Mouse (Mus musculus): Measurements from ENCODE around the gene Mzf1. TPM values are rescaled to one million over a fixed set of nuclear protein-coding genes. Genes with fewer than 3 reads are reported as not detected.

Mzf1 gene
- polyA plus RNA-seq (2014; fragmentation: Illumina TruSeq; extraction: RNeasy Lipid Tissue Mini Kit (QIAGEN cat#74804); ENCODE audit: insufficient read depth, low read depth, low replicate concordance) = 0.27 TPM

GRCm38 (mm10) chr7:13054287-13055010, at the start of gene Mzf1:
TSS of gene Mzf1 (minus strand) at chr7:13054764.

GRCm38 (mm10) chr7:13095073-13095472, 40.5 kb upstream of the Mzf1 start, which contains the start of gene Vmn1r85:
TSS of gene Vmn1r85 (minus strand) at chr7:13095173.

GRCm38 (mm10) chr7:13037901-13038555, 16.5 kb downstream of the Mzf1 start, which contains the start of gene Ube2m:
TSS of gene Ube2m (minus strand) at chr7:13038275.

GRCm38 (mm10) chr7:13034148-13034977, 20.2 kb downstream of the Mzf1 start, which contains the start of gene Chmp2a:
TSS of gene Chmp2a (minus strand) at chr7:13034807.

GRCm38 (mm10) chr7:13010005-13010908, 44.3 kb downstream of the Mzf1 start, which contains the start of gene Zbtb45:
TSS of gene Zbtb45 (minus strand) at chr7:13010034.

GRCm38 (mm10) chr7:12998851-12999250, 55.7 kb downstream of the Mzf1 start, which contains the start of gene Trim28:
TSS of gene Trim28 (plus strand) at chr7:12999114.

GRCm38 (mm10) chr7:12998053-12998452, 56.5 kb downstream of the Mzf1 start, which contains the start of gene Slc27a5:
TSS of gene Slc27a5 (minus strand) at chr7:12998192.

Other genes with a start within 250 kb of the Mzf1 start
- 3.1 TPM for gene Zfp329, start 235.9 kb downstream of the Mzf1 start, polyA plus RNA-seq (2014; fragmentation: Illumina TruSeq; extraction: RNeasy Lipid Tissue Mini Kit (QIAGEN cat#74804); ENCODE audit: insufficient read depth, low read depth, low replicate concordance)
- 15.9 TPM for gene Zfp110, start 220.0 kb downstream of the Mzf1 start, polyA plus RNA-seq (2014; fragmentation: Illumina TruSeq; extraction: RNeasy Lipid Tissue Mini Kit (QIAGEN cat#74804); ENCODE audit: insufficient read depth, low read depth, low replicate concordance)
- 1.5 TPM for gene Zfp128, start 173.6 kb downstream of the Mzf1 start, polyA plus RNA-seq (2014; fragmentation: Illumina TruSeq; extraction: RNeasy Lipid Tissue Mini Kit (QIAGEN cat#74804); ENCODE audit: insufficient read depth, low read depth, low replicate concordance)
- gene Zscan22, start 156.9 kb downstream of the Mzf1 start, polyA plus RNA-seq (2014; fragmentation: Illumina TruSeq; extraction: RNeasy Lipid Tissue Mini Kit (QIAGEN cat#74804); ENCODE audit: insufficient read depth, low read depth, low replicate concordance) = 4.5 TPM
- gene Rps5, start 132.5 kb downstream of the Mzf1 start, polyA plus RNA-seq (2014; fragmentation: Illumina TruSeq; extraction: RNeasy Lipid Tissue Mini Kit (QIAGEN cat#74804); ENCODE audit: insufficient read depth, low read depth, low replicate concordance) = 1,656 TPM
- gene Rnf225, start 127.3 kb downstream of the Mzf1 start, polyA plus RNA-seq (2014; fragmentation: Illumina TruSeq; extraction: RNeasy Lipid Tissue Mini Kit (QIAGEN cat#74804); ENCODE audit: insufficient read depth, low read depth, low replicate concordance) = 0.42 TPM
- gene Zfp324, start 88.9 kb downstream of the Mzf1 start, polyA plus RNA-seq (2014; fragmentation: Illumina TruSeq; extraction: RNeasy Lipid Tissue Mini Kit (QIAGEN cat#74804); ENCODE audit: insufficient read depth, low read depth, low replicate concordance) = 3.4 TPM
- 2.4 TPM for gene Zfp446, start 76.9 kb downstream of the Mzf1 start, polyA plus RNA-seq (2014; fragmentation: Illumina TruSeq; extraction: RNeasy Lipid Tissue Mini Kit (QIAGEN cat#74804); ENCODE audit: insufficient read depth, low read depth, low replicate concordance)
- gene Slc27a5, start 56.6 kb downstream of the Mzf1 start, polyA plus RNA-seq (2014; fragmentation: Illumina TruSeq; extraction: RNeasy Lipid Tissue Mini Kit (QIAGEN cat#74804); ENCODE audit: insufficient read depth, low read depth, low replicate concordance) = 0.10 TPM
- 98.9 TPM for gene Trim28, start 55.6 kb downstream of the Mzf1 start, polyA plus RNA-seq (2014; fragmentation: Illumina TruSeq; extraction: RNeasy Lipid Tissue Mini Kit (QIAGEN cat#74804); ENCODE audit: insufficient read depth, low read depth, low replicate concordance)
- gene Zbtb45, start 44.7 kb downstream of the Mzf1 start, polyA plus RNA-seq (2014; fragmentation: Illumina TruSeq; extraction: RNeasy Lipid Tissue Mini Kit (QIAGEN cat#74804); ENCODE audit: insufficient read depth, low read depth, low replicate concordance) = 8.1 TPM
- 264 TPM for gene Chmp2a, start 20.0 kb downstream of the Mzf1 start, polyA plus RNA-seq (2014; fragmentation: Illumina TruSeq; extraction: RNeasy Lipid Tissue Mini Kit (QIAGEN cat#74804); ENCODE audit: insufficient read depth, low read depth, low replicate concordance)
- gene Ube2m, start 16.5 kb downstream of the Mzf1 start, polyA plus RNA-seq (2014; fragmentation: Illumina TruSeq; extraction: RNeasy Lipid Tissue Mini Kit (QIAGEN cat#74804); ENCODE audit: insufficient read depth, low read depth, low replicate concordance) = 97.8 TPM
- not detected for gene Vmn1r85, start 40.4 kb upstream of the Mzf1 start, polyA plus RNA-seq (2014; fragmentation: Illumina TruSeq; extraction: RNeasy Lipid Tissue Mini Kit (QIAGEN cat#74804); ENCODE audit: insufficient read depth, low read depth, low replicate concordance)
- not detected for gene Vmn1r86, start 65.2 kb upstream of the Mzf1 start, polyA plus RNA-seq (2014; fragmentation: Illumina TruSeq; extraction: RNeasy Lipid Tissue Mini Kit (QIAGEN cat#74804); ENCODE audit: insufficient read depth, low read depth, low replicate concordance)
- gene Vmn1r87, start 85.4 kb upstream of the Mzf1 start, polyA plus RNA-seq (2014; fragmentation: Illumina TruSeq; extraction: RNeasy Lipid Tissue Mini Kit (QIAGEN cat#74804); ENCODE audit: insufficient read depth, low read depth, low replicate concordance) = not detected
- gene Vmn1r88, start 104.8 kb upstream of the Mzf1 start, polyA plus RNA-seq (2014; fragmentation: Illumina TruSeq; extraction: RNeasy Lipid Tissue Mini Kit (QIAGEN cat#74804); ENCODE audit: insufficient read depth, low read depth, low replicate concordance) = not detected
- not detected for gene Vmn1r89, start 158.3 kb upstream of the Mzf1 start, polyA plus RNA-seq (2014; fragmentation: Illumina TruSeq; extraction: RNeasy Lipid Tissue Mini Kit (QIAGEN cat#74804); ENCODE audit: insufficient read depth, low read depth, low replicate concordance)
- 6.9 TPM for gene Lig1, start 222.5 kb upstream of the Mzf1 start, polyA plus RNA-seq (2014; fragmentation: Illumina TruSeq; extraction: RNeasy Lipid Tissue Mini Kit (QIAGEN cat#74804); ENCODE audit: insufficient read depth, low read depth, low replicate concordance)
- 3.1 TPM for gene Zswim9, start 224.0 kb upstream of the Mzf1 start, polyA plus RNA-seq (2014; fragmentation: Illumina TruSeq; extraction: RNeasy Lipid Tissue Mini Kit (QIAGEN cat#74804); ENCODE audit: insufficient read depth, low read depth, low replicate concordance)

Measured in lung, adult 10 weeks (tissue).